14 mouse cellular contexts compared by ENCODE assay signal in the genomic region with DNA sequence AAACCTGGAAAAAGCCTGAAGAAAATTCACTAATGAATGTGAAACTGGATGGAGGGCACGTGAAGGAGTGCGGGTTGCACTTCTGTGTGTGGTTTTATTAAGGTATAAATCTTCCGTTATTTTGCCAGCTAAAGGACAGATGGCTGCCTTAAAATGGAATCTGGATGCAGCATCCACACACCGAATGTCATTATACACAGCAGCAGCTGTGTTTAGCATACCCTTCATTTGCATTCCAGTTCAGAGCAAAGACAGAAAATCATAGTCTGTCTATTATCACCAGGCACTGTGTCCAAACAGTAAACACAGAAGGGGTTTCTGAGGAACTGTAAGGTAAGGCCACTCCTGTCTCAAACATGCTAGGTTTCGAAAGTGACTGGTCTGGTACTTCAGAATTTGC.
DNase-seq lines count a peak whose midpoint lies in the region; ATAC-seq and TF ChIP-seq lines count a peak whose summit lies in the region.
"Had no signal": no experiment of that assay in that cellular context is flagged by ENCODE, and none has a peak within 500 bp of the region (broad histone marks: within the 10 kb centered on the region; RNA-seq: fewer than 3 reads in every experiment).

No protein-coding gene starts in this region.

- no peak overlapping the region for H3K27ac ChIP-seq in left cerebral cortex, adult 2 months
- peak overlapping the region; percentile 49 for H3K27ac ChIP-seq in forebrain, embryonic 15.5 days (replicated peaks)
- H3K27ac ChIP-seq in midbrain, embryonic 15.5 days: no peak overlapping the region
- H3K27ac ChIP-seq in limb, embryonic 10.5 days: no peak overlapping the region
- H3K27ac ChIP-seq: embryonic facial prominence, embryonic 15.5 days; layer of hippocampus, adult 2 months; limb, embryonic 13.5 days; stomach, postnatal 0 days had no signal

- no peaks in the 10 kb centered on the region for H3K27me3 ChIP-seq in forebrain, embryonic 15.5 days
- H3K27me3 ChIP-seq in midbrain, embryonic 15.5 days (replicated peaks): no peaks in the 10 kb centered on the region
- no peaks in the 10 kb centered on the region for H3K27me3 ChIP-seq in limb, embryonic 10.5 days (ENCODE audit: low read depth, poor library complexity, severe bottlenecking)
- H3K27me3 ChIP-seq: embryonic facial prominence, embryonic 15.5 days; limb, embryonic 13.5 days had no signal

- peak; percentile 1 to 16 for DNase-seq in left cerebral cortex, adult 9 months (ENCODE audit: low spot score in 2 of 2)
- no peak for DNase-seq in left cerebral cortex, adult 2 months (ENCODE audit: extremely low spot score in 1 of 2, low spot score in 2 of 2)
- DNase-seq in brain, adult 2 months (ENCODE audit: low read depth, low spot score): peak; percentile 50
- no peak for DNase-seq in limb, embryonic 10.5 days (ENCODE audit: low spot score)
- no peak for DNase-seq in lung, postnatal 4 days
- DNase-seq: cerebellum, adult 18-20 months; lung, postnatal 36 days had no signal

- peak; percentile 75 for ATAC-seq in forebrain, embryonic 15.5 days (replicated peaks)
- 0 out of 2 replicates have a peak, but pooled peaks have one; percentile 48 for ATAC-seq in midbrain, embryonic 15.5 days (replicated peaks)
- ATAC-seq: CD4-positive, CD25-positive, alpha-beta regulatory T cell, adult 4 months had no signal

- H3K9ac ChIP-seq in forebrain, embryonic 15.5 days (replicated peaks): no peak overlapping the region
- no peak overlapping the region for H3K9ac ChIP-seq in midbrain, embryonic 15.5 days
- H3K9ac ChIP-seq: embryonic facial prominence, embryonic 15.5 days; limb, embryonic 13.5 days had no signal

- no peak overlapping the region for H3K4me2 ChIP-seq in forebrain, embryonic 15.5 days (replicated peaks)
- no peak overlapping the region for H3K4me2 ChIP-seq in midbrain, embryonic 15.5 days
- H3K4me2 ChIP-seq: embryonic facial prominence, embryonic 15.5 days; limb, embryonic 13.5 days had no signal

- no peak overlapping the region for H3K4me3 ChIP-seq in left cerebral cortex, adult 2 months
- H3K4me3 ChIP-seq in forebrain, embryonic 15.5 days: no peak overlapping the region
- H3K4me3 ChIP-seq in midbrain, embryonic 15.5 days: no peak overlapping the region
- no peak overlapping the region for H3K4me3 ChIP-seq in limb, embryonic 10.5 days
- H3K4me3 ChIP-seq: embryonic facial prominence, embryonic 15.5 days; layer of hippocampus, adult 2 months; limb, embryonic 13.5 days had no signal

- peaks cover 10% of the 10 kb centered on the region; the same call in 1 of the 2 replicates for H3K4me1 ChIP-seq in forebrain, embryonic 15.5 days
- no peaks in the 10 kb centered on the region; the same call in 1 of the 2 replicates for H3K4me1 ChIP-seq in midbrain, embryonic 15.5 days
- H3K4me1 ChIP-seq in limb, embryonic 10.5 days: peaks cover 4% of the 10 kb centered on the region; the same call in 1 of the 2 replicates
- H3K4me1 ChIP-seq: embryonic facial prominence, embryonic 15.5 days; limb, embryonic 13.5 days had no signal

- TF ChIP-seq CTCF in left cerebral cortex, adult 2 months (IDR thresholded peaks at IDR 0.05): no peak

- WGBS in forebrain, embryonic 15.5 days: 42% methylated on average over 5 of the region's 5 CpGs
- WGBS in midbrain, embryonic 15.5 days: 60% methylated on average over 5 of the region's 5 CpGs
- 83% methylated on average over 5 of the region's 5 CpGs for WGBS in limb, embryonic 10.5 days

- H3K9me3 ChIP-seq in forebrain, embryonic 15.5 days: no peaks in the 10 kb centered on the region
- H3K9me3 ChIP-seq in midbrain, embryonic 15.5 days: no peaks in the 10 kb centered on the region
- H3K9me3 ChIP-seq in limb, embryonic 10.5 days (replicated peaks): no peaks in the 10 kb centered on the region
- H3K9me3 ChIP-seq: embryonic facial prominence, embryonic 15.5 days; limb, embryonic 13.5 days had no signal

- intact Hi-C loops in left cerebral cortex, adult 2 months (cut with DNase I): loop anchor here (10.0 kb wide), 1 partner anchor 1568 kb away; a partner anchor contains a TSS

- no peaks in the 10 kb centered on the region for H3K36me3 ChIP-seq in forebrain, embryonic 15.5 days
- no peaks in the 10 kb centered on the region for H3K36me3 ChIP-seq in midbrain, embryonic 15.5 days (replicated peaks)
- no peaks in the 10 kb centered on the region for H3K36me3 ChIP-seq in limb, embryonic 10.5 days
- H3K36me3 ChIP-seq: embryonic facial prominence, embryonic 15.5 days; limb, embryonic 13.5 days had no signal

Comparison
In these comparisons a context has a peak if more than half of its experiments do, and no peak if none do; other contexts are left out.
1. DNase-seq: peak in left cerebral cortex, adult 9 months (2 of 2) and brain, adult 2 months (single experiment); none in left cerebral cortex, adult 2 months (0 of 2), limb, embryonic 10.5 days (single experiment) and lung, postnatal 4 days (0 of 2).